Mouse (Mus musculus): ENCODE results near the gene Mrps21. TPM values are rescaled to one million over a fixed set of nuclear protein-coding genes. Genes with fewer than 3 reads are reported as not detected.
"Not testable (repeated sequence)": the region's sequence is repeated elsewhere in the genome, so short reads cannot be mapped to it uniquely, and the experiment has no call there.

The Mrps21 gene
- polyA plus RNA-seq, 1 experiment from 2014 or later = 310 TPM

GRCm38 (mm10) chr3:95865050-95865449 lies 6.3 kb downstream of the Mrps21 start:
- no peak for ATAC-seq (ENCODE audit: insufficient number of reproducible peaks, low FRiP score, low TSS enrichment, low read depth)
- no peak overlapping the region for H3K27ac ChIP-seq (replicated peaks)
- no peak overlapping the region for H3K9ac ChIP-seq
- H3K27me3 ChIP-seq = no peaks in the 10 kb centered on the region
- H3K4me1 ChIP-seq = no peaks in the 10 kb centered on the region; the same call in 1 of the 2 replicates
- H3K9me3 ChIP-seq (replicated peaks) = no peaks in the 10 kb centered on the region
- no peak overlapping the region for H3K4me2 ChIP-seq (replicated peaks)
- peaks cover 36% of the 10 kb centered on the region for H3K36me3 ChIP-seq
- H3K4me3 ChIP-seq (replicated peaks) = no peak overlapping the region
- 92% methylated on average over 5 of the region's 5 CpGs for WGBS

GRCm38 (mm10) chr3:95863578-95863977 lies 7.7 kb downstream of the Mrps21 start:
- Histone ChIP-seq H3K4me3 (replicated peaks) (no peak overlapping the region), H3K27me3 (no peaks in the 10 kb centered on the region), H3K4me2 (replicated peaks) (no peak overlapping the region), H3K36me3 (peaks cover 28% of the 10 kb centered on the region), H3K27ac (replicated peaks) (no peak overlapping the region), H3K9me3 (replicated peaks) (no peaks in the 10 kb centered on the region), H3K9ac (no peak overlapping the region), H3K4me1 (no peaks in the 10 kb centered on the region)
- no peak for ATAC-seq (ENCODE audit: insufficient number of reproducible peaks, low FRiP score, low TSS enrichment, low read depth)
- WGBS = 78% methylated on average over 7 of the region's 7 CpGs

- Histone ChIP-seq H3K9me3 (replicated peaks) (no peaks in the 10 kb centered on the region), H3K36me3 (peaks cover 21% of the 10 kb centered on the region)
Observed at GRCm38 (mm10) chr3:95861796-95862195, 9.5 kb downstream of the Mrps21 start.

GRCm38 (mm10) chr3:95861216-95861615 lies 10.1 kb downstream of the Mrps21 start:
- ATAC-seq (ENCODE audit: insufficient number of reproducible peaks, low FRiP score, low TSS enrichment, low read depth) = no peak
- H3K4me1 ChIP-seq = 0 out of 2 replicates have a peak, but pooled peaks cover under 1% of the 10 kb centered on the region
- no peak overlapping the region for H3K4me2 ChIP-seq (replicated peaks)
- no peak overlapping the region for H3K9ac ChIP-seq
- no peak overlapping the region for H3K27ac ChIP-seq (replicated peaks)
- H3K9me3 ChIP-seq (replicated peaks) = no peaks in the 10 kb centered on the region
- H3K27me3 ChIP-seq = no peaks in the 10 kb centered on the region
- H3K4me3 ChIP-seq (replicated peaks) = no peak overlapping the region
- peaks cover 21% of the 10 kb centered on the region for H3K36me3 ChIP-seq
- WGBS = 78% methylated on average over 10 of the region's 10 CpGs

More at GRCm38 (mm10) chr3:95861796-95862195, 9.5 kb downstream of the Mrps21 start:
- H3K4me3 ChIP-seq (replicated peaks) = no peak overlapping the region
- H3K27me3 ChIP-seq = no peaks in the 10 kb centered on the region
- H3K4me1 ChIP-seq = no peaks in the 10 kb centered on the region
- no peak overlapping the region for H3K27ac ChIP-seq (replicated peaks)
- ATAC-seq (ENCODE audit: insufficient number of reproducible peaks, low FRiP score, low TSS enrichment, low read depth) = no peak
- 44% methylated on average over 2 of the region's 2 CpGs for whole genome bisulfite sequencing
- no peak overlapping the region for H3K9ac ChIP-seq
- no peak overlapping the region for H3K4me2 ChIP-seq (replicated peaks)

- ATAC-seq (ENCODE audit: insufficient number of reproducible peaks, low FRiP score, low TSS enrichment, low read depth) = no peak
- H3K27ac ChIP-seq (replicated peaks) = no peak overlapping the region
Observed at GRCm38 (mm10) chr3:95860323-95860722, 11.0 kb downstream of the Mrps21 start.

GRCm38 (mm10) chr3:95858278-95858677 lies 13.0 kb downstream of the Mrps21 start:
- H3K36me3 ChIP-seq; H3K9ac ChIP-seq; ATAC-seq (ENCODE audit: insufficient number of reproducible peaks, low FRiP score, low TSS enrichment, low read depth); H3K9me3 ChIP-seq (replicated peaks); H3K4me2 ChIP-seq (replicated peaks); H3K27ac ChIP-seq (replicated peaks); H3K4me3 ChIP-seq (replicated peaks); H3K27me3 ChIP-seq: not testable (repeated sequence)
- peaks cover 11% of the 10 kb centered on the region; the same call in 1 of the 2 replicates for H3K4me1 ChIP-seq
- WGBS = 74% methylated on average over 3 of the region's 3 CpGs

More at GRCm38 (mm10) chr3:95860323-95860722, 11.0 kb downstream of the Mrps21 start:
- no peaks in the 10 kb centered on the region for H3K9me3 ChIP-seq (replicated peaks)
- WGBS = 88% methylated on average over 3 of the region's 3 CpGs
- H3K27me3 ChIP-seq = no peaks in the 10 kb centered on the region
- H3K9ac ChIP-seq = no peak overlapping the region
- H3K4me1 ChIP-seq = 0 out of 2 replicates have a peak, but pooled peaks cover 3% of the 10 kb centered on the region
- no peak overlapping the region for H3K4me3 ChIP-seq (replicated peaks)
- H3K36me3 ChIP-seq = peaks cover 18% of the 10 kb centered on the region
- no peak overlapping the region for H3K4me2 ChIP-seq (replicated peaks)

- not testable (repeated sequence) for H3K9me3 ChIP-seq (replicated peaks); H3K27me3 ChIP-seq; H3K9ac ChIP-seq; ATAC-seq (ENCODE audit: insufficient number of reproducible peaks, low FRiP score, low TSS enrichment, low read depth); H3K27ac ChIP-seq (replicated peaks); H3K4me2 ChIP-seq (replicated peaks); H3K4me3 ChIP-seq (replicated peaks)
- Histone ChIP-seq H3K36me3 (peaks cover 13% of the 10 kb centered on the region), H3K4me1 (peaks cover 11% of the 10 kb centered on the region; the same call in 1 of the 2 replicates)
- WGBS = 85% methylated on average over 1 of the region's 1 CpGs
Observed at GRCm38 (mm10) chr3:95857050-95857449, 14.3 kb downstream of the Mrps21 start.

GRCm38 (mm10) chr3:95856115-95856514 lies 15.2 kb downstream of the Mrps21 start:
- WGBS = 17% methylated on average over 7 of the region's 7 CpGs
- Histone ChIP-seq H3K4me2 (replicated peaks) (peak overlapping the region; percentile 62), H3K9me3 (replicated peaks) (no peaks in the 10 kb centered on the region), H3K27me3 (no peaks in the 10 kb centered on the region), H3K4me1 (peaks cover 11% of the 10 kb centered on the region; the same call in 1 of the 2 replicates), H3K27ac (replicated peaks) (peak overlapping the region; percentile 88), H3K9ac (peak overlapping the region; percentile 40), H3K4me3 (replicated peaks) (peak overlapping the region; percentile 77), H3K36me3 (peaks cover 22% of the 10 kb centered on the region)
- ATAC-seq (ENCODE audit: insufficient number of reproducible peaks, low FRiP score, low TSS enrichment, low read depth) = no peak

GRCm38 (mm10) chr3:95855502-95856089 lies 15.7 kb downstream of the Mrps21 start, which contains the start of gene Prpf3:
Gene Prpf3 (minus strand): TSS chr3:95855885.
- Histone ChIP-seq H3K9me3 (replicated peaks) (no peaks in the 10 kb centered on the region), H3K27me3 (no peaks in the 10 kb centered on the region), H3K4me1 (peaks cover 11% of the 10 kb centered on the region; the same call in 1 of the 2 replicates), H3K36me3 (peaks cover 27% of the 10 kb centered on the region), H3K9ac (peak within 1 kb of the TSS; percentile 80), H3K4me2 (replicated peaks) (peak within 1 kb of the TSS; percentile 62), H3K27ac (replicated peaks) (peak within 1 kb of the TSS; percentile 88), H3K4me3 (replicated peaks) (peak within 1 kb of the TSS; percentile 77)
- WGBS = under 1% methylated on average over 56 of the region's 56 CpGs
- ATAC-seq (ENCODE audit: insufficient number of reproducible peaks, low FRiP score, low TSS enrichment, low read depth) = peak; percentile 98

- no peak for ATAC-seq (ENCODE audit: insufficient number of reproducible peaks, low FRiP score, low TSS enrichment, low read depth)
- Histone ChIP-seq H3K9ac (no peak overlapping the region), H3K4me1 (peaks cover 11% of the 10 kb centered on the region; the same call in 1 of the 2 replicates), H3K27ac (replicated peaks) (no peak overlapping the region), H3K9me3 (replicated peaks) (no peaks in the 10 kb centered on the region), H3K27me3 (no peaks in the 10 kb centered on the region), H3K36me3 (peaks cover 65% of the 10 kb centered on the region), H3K4me3 (replicated peaks) (no peak overlapping the region), H3K4me2 (replicated peaks) (no peak overlapping the region)
- WGBS = 94% methylated on average over 8 of the region's 8 CpGs
Observed at GRCm38 (mm10) chr3:95851317-95851716, 20.0 kb downstream of the Mrps21 start.

- Histone ChIP-seq H3K27me3 (no peaks in the 10 kb centered on the region), H3K4me3 (replicated peaks) (no peak overlapping the region), H3K9ac (no peak overlapping the region), H3K9me3 (replicated peaks) (no peaks in the 10 kb centered on the region), H3K4me1 (peaks cover 7% of the 10 kb centered on the region; the same call in 1 of the 2 replicates), H3K4me2 (replicated peaks) (no peak overlapping the region), H3K27ac (replicated peaks) (no peak overlapping the region), H3K36me3 (peaks cover 71% of the 10 kb centered on the region)
- 81% methylated on average over 4 of the region's 4 CpGs for WGBS
- no peak for ATAC-seq (ENCODE audit: insufficient number of reproducible peaks, low FRiP score, low TSS enrichment, low read depth)
Observed at GRCm38 (mm10) chr3:95850611-95851010, 20.7 kb downstream of the Mrps21 start.

Measured in embryonic facial prominence, embryonic 15.5 days (tissue).